Mouse (Mus musculus) heart, embryonic 16.5 days (tissue): ENCODE results near the gene Wdr82. TPM values are rescaled to one million over a fixed set of nuclear protein-coding genes. Genes with fewer than 3 reads are reported as not detected.
A peak's percentile ranks its signal among the peaks of the same experiment; 100 is the strongest.

ENCODE experiments used
- ATAC-seq: fragments of 200-750 bp; cut with Nextera tagmentation; replicated peaks from 2 replicates; pipeline ENCODE4 v1.8.0; 2017; ENCODE audit warnings: moderate number of reproducible peaks; ENCODE audit not compliant: insufficient read depth, low FRiP score; ENCODE audit errors: extremely low read depth
- H3K27ac ChIP-seq: fragments of 300-500 bp; sonication (generic); 2 replicates; pipeline ENCODE4 v1.5.1; 2014; ENCODE audit warnings: mild to moderate bottlenecking, low read length, control low read depth, moderate library complexity
- H3K27me3 ChIP-seq: fragments of 300-500 bp; sonication (generic); 2 replicates; pipeline ENCODE4 v1.6.1; 2014; ENCODE audit warnings: low read length, mixed read lengths; ENCODE audit not compliant: control insufficient read depth, insufficient read depth
- H3K36me3 ChIP-seq: fragments of 300-500 bp; sonication (generic); 2 replicates; pipeline ENCODE4 v1.6.1; 2014; ENCODE audit not compliant: control insufficient read depth, insufficient read depth
- H3K4me1 ChIP-seq: fragments of 300-500 bp; sonication (generic); 2 replicates; pipeline ENCODE4 v1.6.1; 2014; ENCODE audit warnings: low read length, mixed read lengths; ENCODE audit not compliant: control insufficient read depth, insufficient read depth
- H3K4me2 ChIP-seq: fragments of 300-500 bp; sonication (generic); 2 replicates; pipeline ENCODE4 v1.6.1; 2014; ENCODE audit warnings: low read depth, mild to moderate bottlenecking, control low read depth, low read length
- H3K4me3 ChIP-seq: fragments of 300-500 bp; sonication (generic); 2 replicates; pipeline ENCODE4 v1.5.1; 2014; ENCODE audit warnings: mild to moderate bottlenecking, control low read depth, low read length
- H3K9ac ChIP-seq: fragments of 300-500 bp; sonication (generic); 2 replicates; pipeline ENCODE4 v1.6.1; 2014; ENCODE audit warnings: low read length, control low read depth
- H3K9me3 ChIP-seq: fragments of 300-500 bp; sonication (generic); replicated peaks from 2 replicates; pipeline ENCODE4 v1.6.1; 2016; ENCODE audit warnings: low read length; ENCODE audit not compliant: control insufficient read depth
- WGBS: fragments of 180-500 bp; shearing (Covaris S2); extraction: QIAGEN DNeasy Blood & Tissue Kit; methylation state at CpG from one replicate; pipeline ENCODE4 v1.1.7; 2014; 5-methylcytosine and 5-hydroxymethylcytosine counted together
- polyA plus RNA-seq: library from polyadenylated mRNA; unstranded; fragments of >200 nt; fragmentation: Nextera tagmentation; extraction: Ambion mirVana; gene quantifications from 2 replicates; pipeline ENCODE4 v1.2.1, GENCODE M21; 2015

Gene Wdr82
- polyA plus RNA-seq, 1 experiment from 2014 or later = 18.2 TPM

DNA sequence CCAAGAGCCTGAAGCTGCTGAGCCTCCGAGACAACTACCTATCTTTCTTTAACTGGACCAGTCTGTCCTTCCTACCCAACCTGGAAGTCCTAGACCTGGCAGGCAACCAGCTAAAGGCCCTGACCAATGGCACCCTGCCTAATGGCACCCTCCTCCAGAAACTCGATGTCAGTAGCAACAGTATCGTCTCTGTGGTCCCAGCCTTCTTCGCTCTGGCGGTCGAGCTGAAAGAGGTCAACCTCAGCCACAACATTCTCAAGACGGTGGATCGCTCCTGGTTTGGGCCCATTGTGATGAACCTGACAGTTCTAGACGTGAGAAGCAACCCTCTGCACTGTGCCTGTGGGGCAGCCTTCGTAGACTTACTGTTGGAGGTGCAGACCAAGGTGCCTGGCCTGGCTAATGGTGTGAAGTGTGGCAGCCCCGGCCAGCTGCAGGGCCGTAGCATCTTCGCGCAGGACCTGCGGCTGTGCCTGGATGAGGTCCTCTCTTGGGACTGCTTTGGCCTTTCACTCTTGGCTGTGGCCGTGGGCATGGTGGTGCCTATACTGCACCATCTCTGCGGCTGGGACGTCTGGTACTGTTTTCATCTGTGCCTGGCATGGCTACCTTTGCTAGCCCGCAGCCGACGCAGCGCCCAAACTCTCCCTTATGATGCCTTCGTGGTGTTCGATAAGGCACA is 54.9 kb downstream of the Wdr82 start:
- no peak overlapping the region for H3K27ac ChIP-seq
- peak overlapping the region; percentile 54 for H3K4me3 ChIP-seq
- H3K36me3 ChIP-seq = no peaks in the 10 kb centered on the region
- H3K9ac ChIP-seq = peak overlapping the region; percentile 65
- ATAC-seq = no peak
- H3K4me2 ChIP-seq = peak overlapping the region; percentile 85
- peaks cover 11% of the 10 kb centered on the region for H3K4me1 ChIP-seq
- WGBS = 52% methylated on average over 24 of the region's 24 CpGs
- H3K9me3 ChIP-seq = no peaks in the 10 kb centered on the region
- H3K27me3 ChIP-seq = peaks cover 15% of the 10 kb centered on the region

GRCm38 (mm10) chr9:106226151-106226682 is 55.5 kb downstream of the Wdr82 start:
- H3K36me3 ChIP-seq = no peaks in the 10 kb centered on the region
- H3K4me3 ChIP-seq = peak overlapping the region; percentile 54
- no peaks in the 10 kb centered on the region for H3K9me3 ChIP-seq
- H3K27me3 ChIP-seq = peaks cover 15% of the 10 kb centered on the region
- ATAC-seq = peak; percentile 39
- peak overlapping the region; percentile 85 for H3K4me2 ChIP-seq
- 4% methylated on average over 34 of the region's 34 CpGs for WGBS
- H3K27ac ChIP-seq = no peak overlapping the region
- H3K9ac ChIP-seq = peak overlapping the region; percentile 65
- H3K4me1 ChIP-seq = peaks cover 11% of the 10 kb centered on the region

DNA sequence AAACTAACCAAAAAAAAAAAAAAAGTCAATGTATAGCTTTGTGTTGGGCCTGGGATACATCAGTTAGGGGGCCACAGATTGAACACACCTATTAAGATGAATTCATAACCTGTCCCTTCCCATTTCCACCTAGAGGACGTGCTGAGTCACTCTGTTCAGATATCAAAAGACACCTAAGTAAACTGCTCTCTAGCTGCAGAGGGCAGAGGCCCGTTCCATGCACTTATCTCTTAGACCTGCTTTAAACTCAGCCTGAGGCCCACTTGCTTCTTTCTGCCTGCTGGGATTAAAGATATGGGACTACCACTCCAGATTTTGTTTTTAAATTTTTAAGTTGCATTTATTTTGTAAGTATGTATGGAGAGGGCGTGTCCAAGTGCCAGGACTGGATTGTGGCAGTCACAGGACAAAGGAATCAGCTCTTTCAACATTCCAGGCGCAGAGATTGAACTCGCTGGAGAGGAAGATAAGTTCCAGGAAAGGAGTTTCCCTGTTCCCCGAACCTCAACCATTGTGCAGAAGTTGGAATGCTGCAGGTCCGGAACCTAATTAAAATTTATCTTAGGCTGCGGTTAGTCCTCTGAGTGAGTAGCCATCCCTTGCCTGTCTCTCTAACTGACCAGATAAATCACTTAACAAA is 57.2 kb downstream of the Wdr82 start:
- Histone ChIP-seq H3K4me2 (no peak overlapping the region), H3K4me1 (peaks cover 11% of the 10 kb centered on the region), H3K9ac (no peak overlapping the region), H3K4me3 (no peak overlapping the region), H3K9me3 (no peaks in the 10 kb centered on the region), H3K36me3 (peaks cover 5% of the 10 kb centered on the region), H3K27ac (no peak overlapping the region), H3K27me3 (peaks cover 15% of the 10 kb centered on the region)
- 33% methylated on average over 8 of the region's 8 CpGs for WGBS
- ATAC-seq = no peak

DNA sequence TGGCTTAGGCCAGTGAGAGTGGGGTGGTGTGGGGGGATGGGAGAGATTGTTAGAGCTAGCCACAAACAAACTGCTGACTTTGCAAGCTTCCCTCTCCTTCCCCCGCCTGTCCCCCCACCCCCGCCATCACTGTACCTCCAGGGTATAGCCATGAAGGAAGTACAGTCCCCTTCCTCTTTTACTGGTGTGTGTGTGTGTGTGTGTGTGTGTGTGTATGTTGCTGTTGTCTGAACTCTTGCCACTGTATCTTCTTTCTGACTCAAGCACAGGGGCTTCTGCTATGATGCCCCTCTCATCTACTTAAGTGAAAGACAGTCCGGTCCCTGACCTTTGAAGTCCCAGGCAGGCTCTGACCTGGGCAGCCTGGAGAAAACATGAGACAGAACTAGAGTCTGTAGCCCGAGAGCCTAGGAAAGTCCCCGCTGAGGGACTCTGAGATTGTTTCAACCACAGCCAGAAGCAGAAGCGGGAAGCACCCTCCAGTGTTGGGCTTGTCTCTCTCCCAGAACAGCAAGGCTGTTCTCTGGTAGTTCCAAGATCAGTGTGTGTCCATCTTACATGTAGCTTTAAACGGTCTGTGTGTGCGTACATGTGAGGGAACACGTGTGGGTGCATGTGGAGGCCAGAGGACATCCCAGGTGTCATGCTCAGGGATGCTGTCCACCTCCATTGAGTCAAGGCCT is 59.5 kb downstream of the Wdr82 start:
- Histone ChIP-seq H3K9ac (no peak overlapping the region), H3K4me1 (peaks cover 12% of the 10 kb centered on the region), H3K4me3 (no peak overlapping the region), H3K27ac (peak overlapping the region; percentile 13; the same call in 1 of the 2 replicates), H3K9me3 (no peaks in the 10 kb centered on the region), H3K27me3 (peaks cover 7% of the 10 kb centered on the region), H3K36me3 (peaks cover 23% of the 10 kb centered on the region), H3K4me2 (no peak overlapping the region)
- WGBS = 77% methylated on average over 9 of the region's 9 CpGs
- ATAC-seq = no peak

DNA sequence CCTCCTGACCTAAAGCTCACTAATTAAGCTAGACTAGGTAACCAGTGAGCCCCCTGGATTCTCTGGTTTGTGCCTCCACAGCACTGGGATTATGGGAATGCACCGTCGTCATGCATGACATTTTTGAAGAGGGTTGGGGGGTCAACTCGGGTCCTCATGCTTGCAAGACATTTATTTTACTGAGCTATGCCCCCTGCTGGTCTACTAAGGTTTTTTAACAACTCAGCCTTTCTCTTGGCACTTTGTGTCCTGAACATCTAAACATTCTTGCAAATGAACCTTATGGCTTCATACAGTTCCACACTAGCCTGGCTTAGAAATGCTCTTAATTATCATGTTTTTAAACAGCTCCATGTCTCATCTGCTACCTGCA is 60.0 kb downstream of the Wdr82 start:
- peaks cover 15% of the 10 kb centered on the region for H3K4me1 ChIP-seq
- H3K27ac ChIP-seq = no peak overlapping the region
- H3K9ac ChIP-seq = no peak overlapping the region
- H3K36me3 ChIP-seq = peaks cover 23% of the 10 kb centered on the region
- ATAC-seq = no peak
- no peak overlapping the region for H3K4me2 ChIP-seq
- H3K9me3 ChIP-seq = no peaks in the 10 kb centered on the region
- WGBS = 50% methylated on average over 3 of the region's 3 CpGs
- no peak overlapping the region for H3K4me3 ChIP-seq
- H3K27me3 ChIP-seq = peaks cover 2% of the 10 kb centered on the region

DNA sequence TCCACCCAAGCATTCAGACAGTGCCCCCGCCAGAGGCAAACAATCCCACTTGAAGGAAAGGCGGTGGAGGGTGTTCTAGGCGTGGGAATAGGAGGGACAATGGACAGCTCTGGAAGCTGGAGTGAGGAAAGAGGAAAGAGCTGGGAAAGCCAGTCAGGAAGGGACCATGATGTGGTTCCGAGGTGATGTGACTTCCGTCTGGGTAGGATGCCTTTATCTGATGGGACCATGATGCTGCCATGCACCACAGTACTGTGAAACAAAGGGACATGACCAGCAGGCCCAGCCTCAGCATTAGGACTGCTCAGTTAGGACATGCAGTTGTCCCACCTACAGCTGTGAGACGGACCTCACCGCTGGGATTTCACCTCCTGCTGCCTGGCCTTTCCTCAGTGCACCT is 60.5 kb downstream of the Wdr82 start:
- no peak overlapping the region for H3K4me2 ChIP-seq
- no peak for ATAC-seq
- no peaks in the 10 kb centered on the region for H3K9me3 ChIP-seq
- no peak overlapping the region for H3K9ac ChIP-seq
- H3K27ac ChIP-seq = no peak overlapping the region
- peaks cover 28% of the 10 kb centered on the region for H3K36me3 ChIP-seq
- H3K27me3 ChIP-seq = no peaks in the 10 kb centered on the region
- WGBS = 72% methylated on average over 7 of the region's 7 CpGs
- H3K4me3 ChIP-seq = no peak overlapping the region
- peaks cover 12% of the 10 kb centered on the region for H3K4me1 ChIP-seq

- H3K9ac ChIP-seq = no peak overlapping the region
Measured at GRCm38 (mm10) chr9:106231816-106232215, 61.1 kb downstream of the Wdr82 start.

GRCm38 (mm10) chr9:106232956-106233355 is 62.2 kb downstream of the Wdr82 start:
- peaks cover 9% of the 10 kb centered on the region for H3K4me1 ChIP-seq
- no peaks in the 10 kb centered on the region for H3K9me3 ChIP-seq
- 87% methylated on average over 3 of the region's 3 CpGs for WGBS
- no peak overlapping the region for H3K9ac ChIP-seq
- no peaks in the 10 kb centered on the region for H3K27me3 ChIP-seq
- H3K27ac ChIP-seq = no peak overlapping the region
- peaks cover 45% of the 10 kb centered on the region for H3K36me3 ChIP-seq
- no peak overlapping the region for H3K4me2 ChIP-seq
- no peak overlapping the region for H3K4me3 ChIP-seq
- no peak for ATAC-seq

More at GRCm38 (mm10) chr9:106231816-106232215, 61.1 kb downstream of the Wdr82 start:
- no peaks in the 10 kb centered on the region for H3K9me3 ChIP-seq
- no peak for ATAC-seq
- no peak overlapping the region for H3K27ac ChIP-seq
- H3K27me3 ChIP-seq = no peaks in the 10 kb centered on the region
- H3K36me3 ChIP-seq = peaks cover 34% of the 10 kb centered on the region
- H3K4me2 ChIP-seq = no peak overlapping the region
- WGBS = 76% methylated on average over 4 of the region's 4 CpGs
- peaks cover 12% of the 10 kb centered on the region for H3K4me1 ChIP-seq
- H3K4me3 ChIP-seq = no peak overlapping the region

- Histone ChIP-seq H3K4me3 (no peak overlapping the region), H3K9ac (no peak overlapping the region), H3K9me3 (no peaks in the 10 kb centered on the region), H3K27me3 (no peaks in the 10 kb centered on the region), H3K27ac (no peak overlapping the region), H3K4me2 (no peak overlapping the region), H3K4me1 (0 out of 2 replicates have a peak, but pooled peaks cover 5% of the 10 kb centered on the region), H3K36me3 (peaks cover 53% of the 10 kb centered on the region)
- WGBS = 81% methylated on average over 6 of the region's 6 CpGs
- ATAC-seq = no peak
Measured at GRCm38 (mm10) chr9:106233953-106234352, 63.2 kb downstream of the Wdr82 start.
